In the genomic region with DNA sequence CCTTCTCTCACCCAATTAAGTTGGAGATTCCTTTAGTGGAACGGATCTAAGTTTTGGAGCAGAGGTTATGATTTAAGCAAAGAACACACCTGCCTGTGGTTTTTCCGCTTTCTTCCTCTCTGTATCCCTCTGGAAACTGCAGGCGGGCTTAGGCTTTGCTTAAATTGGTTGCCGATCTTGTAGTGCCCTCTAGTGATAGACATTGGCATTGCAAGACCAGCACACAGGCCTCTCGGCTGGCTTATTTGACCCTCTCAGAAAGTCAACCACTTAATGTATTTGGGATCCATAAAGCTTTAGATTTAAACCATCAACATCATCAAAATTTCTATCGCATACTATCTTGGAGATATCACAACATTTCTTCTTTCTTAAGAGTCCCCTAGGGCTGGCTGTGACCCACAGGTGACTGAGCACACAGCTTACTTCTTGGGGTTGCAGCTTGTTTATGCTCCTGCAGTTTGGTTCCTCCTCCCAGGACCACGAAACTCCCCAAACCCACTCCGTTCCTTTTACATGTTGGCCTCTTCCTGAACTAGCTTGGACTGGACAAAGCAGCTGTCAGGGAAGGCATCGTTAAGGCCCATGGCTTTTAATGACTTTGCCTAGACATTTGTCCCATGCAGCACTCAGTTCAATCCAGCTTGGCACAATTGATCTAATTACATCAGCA, we compare ENCODE assay signal across 8 mouse cellular contexts.
DNase-seq lines count a peak whose midpoint lies in the region; ATAC-seq and TF ChIP-seq lines count a peak whose summit lies in the region.

No protein-coding gene starts in this region.

- H3K27me3 ChIP-seq in forebrain, embryonic 11.5 days (ENCODE audit: control insufficient read depth, insufficient read depth, low read length): no peaks in the 10 kb centered on the region
- 0 out of 2 replicates have a peak, but pooled peaks cover 4% of the 10 kb centered on the region for H3K27me3 ChIP-seq in heart, postnatal 0 days (ENCODE audit: control insufficient read depth, insufficient read depth, low read length)

- H3K27ac ChIP-seq in ES-E14 (ENCODE audit: insufficient read depth, low read depth, low read length, poor library complexity, severe bottlenecking): no peak overlapping the region
- H3K27ac ChIP-seq in forebrain, embryonic 11.5 days (ENCODE audit: low read depth, low read length): no peak overlapping the region
- no peak overlapping the region for H3K27ac ChIP-seq in heart, postnatal 0 days (ENCODE audit: low read depth)

- WGBS in forebrain, embryonic 11.5 days: 9% methylated on average over 9 of the region's 9 CpGs
- 19% methylated on average over 9 of the region's 9 CpGs for WGBS in heart, postnatal 0 days
- WGBS in lung, adult 2 months: 17% methylated on average over 9 of the region's 9 CpGs

- H3K9ac ChIP-seq in ES-E14 (ENCODE audit: insufficient read depth, low read depth, low read length, poor library complexity, severe bottlenecking): no peak overlapping the region
- H3K9ac ChIP-seq in forebrain, embryonic 11.5 days (ENCODE audit: low read length): no peak overlapping the region
- H3K9ac ChIP-seq in heart, postnatal 0 days (replicated peaks; ENCODE audit: low read depth, low read length): no peak overlapping the region

- peak overlapping the region in 1 of 2 experiments; percentile 26; a peak in 1 of 4 replicates for H3K4me3 ChIP-seq in ES-E14 (ENCODE audit: insufficient read depth in 1 of 2, low read depth in 1 of 2, low read length in 2 of 2, poor library complexity in 1 of 2, severe bottlenecking in 1 of 2)
- no peak overlapping the region for H3K4me3 ChIP-seq in forebrain, embryonic 11.5 days (ENCODE audit: low read depth, low read length)
- H3K4me3 ChIP-seq in heart, postnatal 0 days (ENCODE audit: low read depth, low read length): no peak overlapping the region
- no peak overlapping the region for H3K4me3 ChIP-seq in lung, adult 2 months (replicated peaks; ENCODE audit: extremely low read depth, low read depth, low read length)

- H3K4me1 ChIP-seq in ES-E14 (ENCODE audit: control insufficient read depth in 2 of 2, insufficient read depth in 2 of 2, low read length in 2 of 2, poor library complexity in 1 of 2): peaks cover 2 to 9% of the 10 kb centered on the region in 2 experiments; a peak in 1 of 4 replicates
- no peaks in the 10 kb centered on the region for H3K4me1 ChIP-seq in forebrain, embryonic 11.5 days (replicated peaks; ENCODE audit: control insufficient read depth, insufficient read depth, low read length)
- no peaks in the 10 kb centered on the region for H3K4me1 ChIP-seq in heart, postnatal 0 days (ENCODE audit: control insufficient read depth, insufficient read depth)
- 0 out of 2 replicates have a peak, but pooled peaks cover 2% of the 10 kb centered on the region for H3K4me1 ChIP-seq in lung, adult 2 months (ENCODE audit: control insufficient read depth, insufficient read depth, low read length)

- H3K36me3 ChIP-seq in ES-E14 (ENCODE audit: control insufficient read depth, insufficient read depth, low read length, poor library complexity, severe bottlenecking): no peaks in the 10 kb centered on the region
- no peaks in the 10 kb centered on the region for H3K36me3 ChIP-seq in forebrain, embryonic 11.5 days (ENCODE audit: control insufficient read depth, insufficient read depth, low read length)
- no peaks in the 10 kb centered on the region for H3K36me3 ChIP-seq in heart, postnatal 0 days (replicated peaks; ENCODE audit: control insufficient read depth, insufficient read depth, low read length)

- no peak for TF ChIP-seq POLR2A in lung, adult 2 months (IDR thresholded peaks at IDR 0.05; ENCODE audit: borderline replicate concordance, extremely low read depth, low read depth, low read length)

- peak; percentile 95 for TF ChIP-seq CTCF in heart, postnatal 0 days (IDR thresholded peaks at IDR 0.05; ENCODE audit: low read depth)
- TF ChIP-seq CTCF in lung, adult 2 months (IDR thresholded peaks at IDR 0.05; ENCODE audit: insufficient read depth, low read length): peak; percentile 84

- H3K9me3 ChIP-seq in ES-E14 (ENCODE audit: control insufficient read depth, insufficient read depth, low read depth, low read length): no peaks in the 10 kb centered on the region
- no peaks in the 10 kb centered on the region for H3K9me3 ChIP-seq in forebrain, embryonic 11.5 days (ENCODE audit: control insufficient read depth, low read length)
- no peaks in the 10 kb centered on the region for H3K9me3 ChIP-seq in heart, postnatal 0 days (replicated peaks; ENCODE audit: control insufficient read depth, low read length)

- ATAC-seq in forebrain, embryonic 11.5 days (replicated peaks; ENCODE audit: low FRiP score): peak; percentile 69
- peak; percentile 63 for ATAC-seq in heart, postnatal 0 days (ENCODE audit: insufficient read depth, low read depth)
- ATAC-seq in neutrophil, adult 5-6 weeks (ENCODE audit: extremely low read depth, insufficient number of reproducible peaks, low FRiP score, poor library complexity, severe bottlenecking): peak; percentile 55; the same call in 1 of the 2 replicates

- DNase-seq in ES-E14 (ENCODE audit: low read depth, low spot score): peak; percentile 78
- peak; percentile 53 for DNase-seq in c-Kit-positive CD71-positive TER-119-negative erythroid progenitor cells, embryonic 14.5 days (ENCODE audit: low read depth)
- peak; percentile 85 for DNase-seq in forebrain, embryonic 11.5 days (ENCODE audit: low spot score)
- DNase-seq in heart, postnatal 0 days (ENCODE audit: low spot score): peak; percentile 74
- peak; percentile 68 to 77 for DNase-seq in kidney, postnatal 4 days
- peak; percentile 50 for DNase-seq in lung, adult 2 months
- DNase-seq in thymus, postnatal 10 days (ENCODE audit: low spot score in 2 of 2): peak; percentile 11 to 73

- in situ Hi-C loops in ES-E14 (cut with MboI; ENCODE audit: low sequenced_read_pairs in 2 of 2, unreplicated experiment in 2 of 2): no loop called here

- TF ChIP-seq EP300 in heart, postnatal 0 days (IDR thresholded peaks at IDR 0.05; ENCODE audit: low read depth): no peak

- H3K4me2 ChIP-seq in forebrain, embryonic 11.5 days (ENCODE audit: low read depth, low read length, severe bottlenecking): no peak overlapping the region
- no peak overlapping the region for H3K4me2 ChIP-seq in heart, postnatal 0 days (ENCODE audit: low read depth, low read length)

TF ChIP-seq in ES-E14, 5 proteins besides CTCF, POLR2A, EP300 and RAD21:
- TF ChIP-seq MAFK (IDR thresholded peaks at IDR 0.05; ENCODE audit: insufficient read depth, low read depth, low read length) (no peak), HCFC1 (IDR thresholded peaks at IDR 0.05; ENCODE audit: borderline replicate concordance, insufficient read depth, low read length) (no peak), ZNF384 (IDR thresholded peaks at IDR 0.05; ENCODE audit: low read depth, low read length) (no peak), ZC3H11A (IDR thresholded peaks at IDR 0.05; ENCODE audit: borderline replicate concordance, low read depth, low read length) (peak; percentile 92; the same call in 1 of the 2 replicates), CHD2 (IDR thresholded peaks at IDR 0.05; ENCODE audit: low read depth, low read length) (no peak)
